Mouse (Mus musculus): ENCODE measurements around the gene C1qtnf7.
A peak's percentile ranks its signal among the peaks of the same experiment; 100 is the strongest.

Gene C1qtnf7

DNA sequence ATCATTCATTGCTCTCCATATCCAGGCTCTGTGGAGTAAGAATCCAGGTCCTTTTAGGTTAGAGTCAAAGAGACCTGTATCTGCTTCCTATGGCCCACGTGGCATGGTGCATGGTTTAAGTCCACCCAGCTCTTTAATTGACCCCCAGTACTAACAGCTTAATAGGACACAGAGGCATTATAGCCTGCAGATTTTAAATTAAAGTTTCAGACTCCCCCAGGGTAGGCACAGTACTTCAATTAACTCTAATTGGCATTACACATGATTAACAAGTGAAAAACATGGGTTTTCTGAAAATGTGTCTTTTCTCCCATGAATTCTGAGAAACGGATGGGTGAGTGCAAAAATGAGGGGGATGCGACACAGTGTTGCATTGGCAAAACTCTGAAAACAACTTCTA, 92.7 kb downstream of the C1qtnf7 start:
- ATAC-seq (ENCODE audit: low TSS enrichment) = no peak

GRCm38 (mm10) chr5:43609760-43610159, 94.4 kb downstream of the C1qtnf7 start:
- no peak for ATAC-seq (ENCODE audit: low TSS enrichment)

DNA sequence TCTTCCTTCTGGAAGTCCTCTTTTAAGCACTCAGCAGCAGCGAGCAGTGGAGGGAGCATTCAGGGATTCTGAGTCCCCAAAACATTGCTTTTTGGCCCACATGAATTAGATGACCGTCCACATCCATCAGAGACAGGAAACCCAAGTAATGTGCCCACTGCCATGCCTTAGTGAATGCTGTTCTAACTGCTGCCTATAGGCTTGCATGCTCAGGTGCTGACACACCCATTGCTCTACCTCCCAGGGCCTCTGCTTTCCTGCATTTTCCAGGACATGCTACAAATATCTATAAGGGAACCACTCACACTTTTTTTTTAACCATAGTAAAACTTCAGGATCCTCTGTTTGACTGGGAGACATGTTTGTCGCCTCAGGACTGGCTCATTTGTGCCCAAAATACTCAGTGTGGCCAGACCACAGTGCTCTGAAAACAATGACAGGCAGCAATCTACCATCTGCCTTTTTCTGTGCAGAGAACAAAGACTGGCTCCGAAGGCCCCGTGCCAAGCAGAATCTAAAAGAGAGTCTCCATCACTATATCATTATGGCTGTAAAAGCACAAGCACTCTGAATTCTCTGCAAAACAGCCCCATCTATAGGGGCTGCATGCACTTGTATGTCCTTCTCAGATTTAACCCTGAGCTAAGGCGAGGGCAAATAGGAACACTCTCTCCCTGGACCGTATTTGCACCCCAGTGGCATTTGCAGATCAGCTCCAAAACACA, 106.4 kb downstream of the C1qtnf7 start:
- peak; percentile 73 for ATAC-seq (ENCODE audit: low TSS enrichment)

DNA sequence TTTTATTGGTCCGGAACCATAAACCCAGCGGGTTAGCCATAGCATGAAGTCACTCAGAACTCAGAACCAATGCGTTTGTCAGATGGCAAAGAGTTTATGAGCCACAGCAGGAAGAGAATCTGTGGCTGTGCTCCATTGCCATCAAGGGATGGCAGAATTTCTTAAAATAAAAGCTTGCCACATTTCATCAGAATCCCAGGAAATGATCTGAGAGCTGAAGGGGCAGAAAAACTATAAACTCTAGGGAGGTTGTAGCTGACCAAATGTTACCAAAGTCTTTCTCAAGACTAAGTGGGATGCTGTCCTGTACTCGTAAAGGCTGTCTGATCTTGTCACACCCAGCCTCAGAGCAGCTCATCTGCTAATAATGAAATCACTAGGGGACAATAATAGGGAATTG, 110.1 kb downstream of the C1qtnf7 start:
- no peak for ATAC-seq (ENCODE audit: low TSS enrichment)

- no peak for ATAC-seq (ENCODE audit: low TSS enrichment)
Observed at GRCm38 (mm10) chr5:43634071-43634601, 118.8 kb downstream of the C1qtnf7 start.

DNA sequence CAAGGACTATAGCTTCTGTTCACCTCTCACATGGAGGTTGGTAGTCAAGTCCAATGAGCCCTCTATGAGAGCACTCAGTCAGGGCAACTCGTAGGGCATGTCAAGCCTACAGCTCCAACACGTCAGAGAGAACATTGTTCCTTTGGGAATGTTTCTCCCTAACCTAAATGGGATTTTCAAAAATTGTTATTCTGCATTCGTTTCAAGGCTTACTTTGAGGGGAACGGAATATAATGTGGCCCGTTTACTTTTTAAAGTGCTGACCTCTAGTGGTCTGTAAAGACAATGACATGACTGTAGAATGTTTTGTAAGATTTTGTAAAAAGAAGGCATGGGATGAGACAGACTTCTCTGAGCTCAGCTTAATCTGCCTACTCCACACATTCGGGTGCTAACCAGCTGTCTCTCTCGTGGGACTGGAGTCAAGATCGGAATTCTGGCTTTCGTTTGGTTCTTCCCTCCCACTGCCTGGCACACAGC, 119.3 kb downstream of the C1qtnf7 start:
- peak; percentile 100 for ATAC-seq (ENCODE audit: low TSS enrichment)

DNA sequence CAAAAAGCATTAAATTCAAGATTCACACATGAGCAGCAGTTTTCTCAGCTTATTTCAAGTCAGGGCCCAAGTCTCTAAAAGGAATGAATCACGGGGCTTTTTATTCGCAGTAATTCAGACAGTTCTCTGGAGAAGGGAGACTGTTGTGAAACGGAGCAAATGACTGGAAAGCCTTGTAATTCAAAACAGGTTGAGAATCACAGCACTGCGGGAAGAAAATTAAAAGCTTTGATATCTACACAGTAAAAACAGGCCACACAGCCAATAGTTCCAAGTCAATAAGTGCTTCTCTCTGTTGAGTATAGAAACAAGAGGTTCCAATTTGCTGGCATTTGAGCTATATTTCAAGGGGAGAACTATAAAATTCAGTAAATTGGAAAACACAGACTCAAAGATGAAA, 129.7 kb downstream of the C1qtnf7 start:
- no peak for ATAC-seq (ENCODE audit: low TSS enrichment)

- peak; percentile 82 for ATAC-seq (ENCODE audit: low TSS enrichment)
Observed at GRCm38 (mm10) chr5:43647098-43647774, 131.9 kb downstream of the C1qtnf7 start.

- ATAC-seq (ENCODE audit: low TSS enrichment) = no peak
Observed at GRCm38 (mm10) chr5:43661498-43661897, 146.2 kb downstream of the C1qtnf7 start.

DNA sequence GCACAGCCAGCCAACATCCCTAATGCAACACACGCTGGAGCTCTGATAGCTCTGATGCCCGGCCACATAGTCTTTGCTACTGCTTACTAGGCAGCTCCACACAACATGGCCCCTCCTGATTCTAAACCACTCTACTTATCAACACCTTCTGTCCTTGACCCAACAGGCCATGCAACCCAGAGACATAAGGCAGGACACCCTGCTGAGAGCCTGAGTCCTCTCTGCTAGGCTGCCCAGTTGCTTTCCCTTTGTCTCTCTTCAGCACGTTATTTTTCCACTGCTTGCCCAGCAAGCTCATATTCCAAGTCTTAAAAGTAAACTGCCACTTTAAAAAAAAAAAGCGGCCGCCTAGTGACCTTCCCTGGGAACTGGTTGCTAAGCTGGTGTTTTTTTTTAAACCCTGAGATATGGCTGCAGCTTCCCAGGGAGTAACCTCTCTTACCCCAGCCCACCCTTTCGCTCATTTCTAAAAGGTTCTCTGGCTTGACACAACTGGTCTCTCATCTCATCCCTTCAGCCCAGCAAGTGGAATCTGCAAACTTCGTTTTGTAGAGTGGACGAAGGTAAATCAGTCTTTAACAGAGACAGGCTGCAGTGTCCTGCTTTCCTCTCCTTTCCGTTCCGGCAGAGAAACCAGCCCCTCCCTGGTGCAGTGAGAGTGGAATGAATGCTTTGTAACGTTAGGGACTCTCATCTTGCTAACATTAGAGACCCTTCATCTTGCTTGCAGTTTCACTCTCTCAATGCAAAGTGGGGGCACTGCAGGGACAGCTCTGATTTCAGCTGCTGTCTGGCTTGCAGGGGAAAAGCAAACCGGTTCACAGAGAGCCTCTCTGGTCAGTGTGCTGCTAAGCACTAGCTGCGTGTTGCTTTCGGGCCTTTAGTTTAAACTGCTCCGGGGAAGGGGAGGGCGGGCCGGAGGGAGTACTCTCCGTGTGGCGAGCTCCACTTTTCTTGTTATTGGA, 146.9 kb downstream of the C1qtnf7 start, which contains the start of gene Cc2d2a:
Cc2d2a (plus strand) TSS at position 350 of the 965 bp plus-strand sequence.
- ATAC-seq (ENCODE audit: low TSS enrichment) = peak; percentile 87

- no peak for ATAC-seq (ENCODE audit: low TSS enrichment)
Observed at GRCm38 (mm10) chr5:43663531-43663930, 148.2 kb downstream of the C1qtnf7 start.

- ATAC-seq (ENCODE audit: low TSS enrichment) = no peak
Observed at GRCm38 (mm10) chr5:43665144-43665543, 149.8 kb downstream of the C1qtnf7 start.
